Comparison of ENCODE assay signal across 11 mouse cellular contexts in the genomic region with DNA sequence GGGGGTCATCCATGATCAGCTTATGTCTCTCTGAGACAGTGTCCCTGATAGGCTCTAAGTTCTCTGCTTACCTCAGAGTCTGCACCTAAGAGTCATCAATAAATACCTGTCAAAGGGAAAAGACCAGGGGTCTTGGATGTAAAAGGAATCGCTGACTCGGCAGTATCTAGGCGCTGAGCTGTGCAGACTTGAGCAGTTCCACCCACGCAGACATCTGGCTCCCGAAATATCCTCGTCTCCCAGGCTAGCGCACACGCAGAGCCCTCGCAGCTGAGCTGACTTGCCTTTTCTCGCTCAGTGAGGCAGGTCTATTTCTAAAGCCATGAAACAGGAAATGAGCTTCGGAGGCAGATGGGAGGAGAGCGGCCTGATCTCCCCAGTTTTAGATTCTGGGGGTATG.
DNase-seq lines count a peak whose midpoint lies in the region; TF ChIP-seq lines count a peak whose summit lies in the region.
"Had no signal": no experiment of that assay in that cellular context is flagged by ENCODE, and none has a peak within 500 bp of the region (broad histone marks: within the 10 kb centered on the region; RNA-seq: fewer than 3 reads in every experiment).

No protein-coding gene starts in this region.

- WGBS in olfactory bulb, adult 2 months: 29% methylated on average over 12 of the region's 12 CpGs

- H3K4me3 ChIP-seq in olfactory bulb, adult 2 months (ENCODE audit: insufficient read depth, low read depth, low read length): no peak overlapping the region
- H3K4me3 ChIP-seq: embryonic facial prominence, embryonic 13.5 days had no signal

- no peak for TF ChIP-seq CTCF in olfactory bulb, adult 2 months (IDR thresholded peaks at IDR 0.05; ENCODE audit: insufficient read depth, low read depth, low read length)

- peak overlapping the region; percentile 79 for H3K27ac ChIP-seq in olfactory bulb, adult 2 months (ENCODE audit: insufficient read depth, low read depth, low read length)
- H3K27ac ChIP-seq: embryonic facial prominence, embryonic 13.5 days had no signal

- peak; percentile 16 for DNase-seq in kidney, postnatal 10 days
- no peak for DNase-seq in kidney, postnatal 14 days
- peak; percentile 95 for DNase-seq in brain, adult 2 months (ENCODE audit: low read depth, low spot score)
- peak; percentile 37 to 49 for DNase-seq in frontal cortex, postnatal 25 days (ENCODE audit: low spot score in 2 of 2)
- DNase-seq in thymus, adult 18-20 months: no peak
- no peak for DNase-seq in thymus, postnatal 14 days
- DNase-seq: cerebellum, adult 18-20 months; gastrocnemius, postnatal 36 days; heart, postnatal 36 days had no signal

- TF ChIP-seq POLR2A in olfactory bulb, adult 2 months (IDR thresholded peaks at IDR 0.05; ENCODE audit: insufficient read depth, low read depth, low read length): no peak

- peaks cover 16% of the 10 kb centered on the region for H3K4me1 ChIP-seq in olfactory bulb, adult 2 months (ENCODE audit: control insufficient read depth, insufficient read depth, low read length)
- H3K4me1 ChIP-seq: embryonic facial prominence, embryonic 13.5 days had no signal

Comparison
In these comparisons a context has a peak if more than half of its experiments do, and no peak if none do; other contexts are left out.
1. DNase-seq: peak in kidney, postnatal 10 days (single experiment), brain, adult 2 months (single experiment) and frontal cortex, postnatal 25 days (2 of 2); none in kidney, postnatal 14 days (single experiment), thymus, adult 18-20 months (0 of 2) and thymus, postnatal 14 days (single experiment).